Mouse (Mus musculus) adrenal gland, postnatal 25 days (tissue): Measurements from ENCODE around the gene Tm4sf19. TPM values are rescaled to one million over a fixed set of nuclear protein-coding genes. Genes with fewer than 3 reads are reported as not detected.

ENCODE experiments used
- DNase-seq: peaks from one replicate; pipeline ENCODE4 v3.0.0; 2021; ENCODE audit warnings: mixed read lengths
- long read RNA-seq: library from polyadenylated mRNA; stranded (forward); transcript quantifications from one replicate; pipeline ENCODE4 v2.0.0, GENCODE M21; 2021
- total RNA-seq: library from RNA; stranded (reverse); gene quantifications from 2 replicates; pipeline ENCODE4 v1.2.3, GENCODE M21; 2021

Gene Tm4sf19
- total RNA-seq: not detected in 2 replicates
- long read RNA-seq: 0 reads

- no peak for DNase-seq
Measured at GRCm38 (mm10) chr16:32400267-32400666, at the start of gene Tm4sf19. Gene Tm4sf19, plus strand, starts transcription at chr16:32400506.

- no peak for DNase-seq
Measured at GRCm38 (mm10) chr16:32350776-32351175, 49.5 kb upstream of the Tm4sf19 start.

- DNase-seq: no peak
Measured at GRCm38 (mm10) chr16:32363530-32363929, 36.8 kb upstream of the Tm4sf19 start.

- DNase-seq: peak; percentile 45
Measured at GRCm38 (mm10) chr16:32371351-32371750, 29.0 kb upstream of the Tm4sf19 start.

DNA sequence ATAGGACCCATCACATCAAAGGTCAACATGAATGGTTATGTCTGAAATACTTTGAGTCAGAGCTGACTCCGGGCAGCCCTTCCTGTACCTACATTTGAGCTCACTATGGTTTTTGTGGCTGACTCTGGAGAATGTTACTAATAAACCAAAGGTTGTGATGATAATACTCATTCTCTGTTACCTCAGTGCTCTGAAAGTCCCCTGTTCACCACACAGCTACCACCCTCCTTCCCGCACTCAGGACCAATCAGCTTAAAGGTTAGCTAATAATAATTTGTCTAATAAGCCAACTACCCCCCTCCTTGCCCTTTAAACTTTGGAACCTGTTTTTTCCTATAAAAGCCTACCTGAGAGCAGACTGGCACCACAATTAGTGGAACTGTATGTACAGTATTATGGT lies 20.7 kb upstream of the Tm4sf19 start:
- no peak for DNase-seq

GRCm38 (mm10) chr16:32382901-32383300 lies 17.4 kb upstream of the Tm4sf19 start:
- DNase-seq: no peak

GRCm38 (mm10) chr16:32384885-32385284 lies 15.4 kb upstream of the Tm4sf19 start:
- no peak for DNase-seq

GRCm38 (mm10) chr16:32386826-32387225 lies 13.5 kb upstream of the Tm4sf19 start:
- no peak for DNase-seq

DNA sequence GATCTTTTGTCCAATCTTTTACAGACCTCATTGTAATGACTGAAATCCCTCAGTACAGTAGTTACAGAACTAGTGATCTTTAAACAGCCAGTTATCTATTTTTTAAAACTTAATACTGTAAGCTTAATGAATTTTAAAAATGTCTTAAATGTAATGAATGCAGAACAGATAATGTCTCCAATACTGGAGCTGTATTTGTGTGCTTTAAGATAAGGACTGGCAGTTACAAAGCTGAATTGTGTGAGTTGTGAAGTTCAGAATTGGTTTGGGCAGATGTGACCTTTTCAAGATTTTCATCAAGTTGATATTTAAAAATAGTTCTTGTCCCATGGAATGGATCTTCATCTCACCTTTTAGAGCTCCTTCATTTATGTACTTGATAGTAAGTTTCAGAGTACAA lies 11.3 kb upstream of the Tm4sf19 start:
- DNase-seq: no peak

GRCm38 (mm10) chr16:32389841-32390240 lies 10.5 kb upstream of the Tm4sf19 start:
- DNase-seq: no peak

- no peak for DNase-seq
Measured at GRCm38 (mm10) chr16:32390882-32391281, 9.4 kb upstream of the Tm4sf19 start.

- no peak for DNase-seq
Measured at GRCm38 (mm10) chr16:32395679-32396540, 4.4 kb upstream of the Tm4sf19 start.

GRCm38 (mm10) chr16:32396541-32396835 lies 3.8 kb upstream of the Tm4sf19 start:
- DNase-seq: no peak

DNA sequence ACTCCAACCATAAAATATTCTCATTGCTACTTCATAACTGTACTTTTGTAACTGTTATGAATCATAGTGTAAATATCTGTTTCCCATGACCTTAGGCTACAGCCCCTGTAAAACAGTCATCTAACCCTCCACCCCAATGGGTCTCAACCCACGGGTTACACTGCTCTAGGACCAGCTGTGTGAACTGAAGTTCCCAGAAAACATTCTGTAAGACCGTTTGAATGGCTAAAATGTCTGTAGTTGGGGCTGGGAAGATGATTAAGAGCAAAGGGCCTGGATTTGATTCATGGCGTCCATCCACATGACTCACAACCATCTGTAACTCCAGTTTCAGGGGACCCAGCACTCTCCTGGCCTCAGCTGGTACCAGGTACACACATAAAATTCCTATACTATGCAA lies 2.1 kb upstream of the Tm4sf19 start:
- no peak for DNase-seq

DNA sequence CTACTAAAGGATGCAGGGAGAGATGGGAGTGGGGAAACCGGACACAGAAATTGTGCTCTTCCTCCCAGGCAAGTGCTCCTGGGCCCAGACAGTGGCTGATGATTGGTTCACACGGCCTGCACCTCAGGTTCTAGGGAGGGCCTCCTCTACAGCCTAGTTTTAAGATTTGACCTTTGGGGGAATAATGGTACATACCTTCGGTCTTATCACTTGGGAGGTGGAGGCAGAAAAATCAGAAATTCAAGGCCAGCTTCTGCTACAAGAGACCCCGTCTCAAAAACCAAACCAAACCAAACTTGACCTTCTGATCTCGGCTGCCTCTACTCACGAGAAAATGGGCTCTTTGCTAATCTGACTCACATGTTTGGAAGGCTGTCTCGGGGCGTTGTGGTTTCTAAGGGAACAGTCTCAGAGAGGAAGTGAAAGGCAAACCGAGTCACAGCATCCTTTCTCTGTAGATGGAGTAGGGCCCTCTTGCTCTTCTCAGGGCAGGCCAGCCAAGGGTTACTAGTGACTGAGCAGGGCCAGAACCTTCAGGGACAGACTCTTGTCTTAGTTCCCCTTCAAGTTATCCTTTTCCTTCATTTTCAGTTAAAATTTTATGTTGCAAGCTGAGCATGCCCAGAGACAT lies 1.1 kb downstream of the Tm4sf19 start:
- DNase-seq: no peak

- DNase-seq: no peak
Measured at GRCm38 (mm10) chr16:32402818-32403217, 2.5 kb downstream of the Tm4sf19 start.

DNA sequence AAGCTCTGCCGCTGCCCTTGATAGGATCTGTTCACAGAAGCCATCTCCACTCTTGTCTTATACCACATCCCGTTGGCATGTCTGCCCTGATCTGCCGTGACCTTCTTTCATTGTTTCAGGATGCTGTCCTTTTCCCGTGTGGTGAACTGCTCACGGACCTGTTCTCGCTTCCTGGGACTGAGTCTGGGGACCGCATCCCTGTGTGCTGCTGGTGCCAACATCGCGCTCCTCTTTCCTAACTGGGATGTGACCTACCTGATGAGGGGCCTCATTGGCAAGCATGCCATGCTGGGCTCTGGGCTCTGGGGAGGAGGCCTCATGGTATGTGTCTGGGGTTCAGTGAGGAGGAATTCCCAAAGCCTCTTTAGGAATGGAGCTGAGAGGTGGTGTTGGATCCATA lies 5.4 kb downstream of the Tm4sf19 start:
- DNase-seq: no peak

- no peak for DNase-seq
Measured at GRCm38 (mm10) chr16:32406671-32407070, 6.4 kb downstream of the Tm4sf19 start.

- DNase-seq: no peak
Measured at GRCm38 (mm10) chr16:32407730-32408129, 7.4 kb downstream of the Tm4sf19 start.

- DNase-seq: no peak
Measured at GRCm38 (mm10) chr16:32417457-32417856, 17.2 kb downstream of the Tm4sf19 start.

- peak; percentile 95 for DNase-seq
Measured at GRCm38 (mm10) chr16:32419517-32420483, 19.5 kb downstream of the Tm4sf19 start, which contains the start of gene Tctex1d2. Gene Tctex1d2, plus strand, starts transcription at chr16:32419702.

GRCm38 (mm10) chr16:32427506-32427905 lies 27.2 kb downstream of the Tm4sf19 start:
- no peak for DNase-seq
